Mouse (Mus musculus) cerebellum, adult 2 months (tissue): Measurements from ENCODE around the gene Comp. TPM values are rescaled to one million over a fixed set of nuclear protein-coding genes. Genes with fewer than 3 reads are reported as not detected.

Experiments used
- DNase-seq, 2 experiments: peaks; one replicate each; pipeline ENCODE4 v3.0.0; 2021
- H3K27ac ChIP-seq: fragments of 200-500 bp; 2 replicates; pipeline ENCODE4 v1.5.1; 2012; ENCODE audit warnings: low read length, control low read depth, inconsistent platforms; ENCODE audit not compliant: insufficient read depth
- H3K27me3 ChIP-seq: fragments of 200-500 bp; 2 replicates; pipeline ENCODE4 v1.6.1; 2012; ENCODE audit warnings: inconsistent platforms, mild to moderate bottlenecking, low read length, moderate library complexity; ENCODE audit not compliant: control insufficient read depth, insufficient read depth
- H3K4me1 ChIP-seq: fragments of 200-500 bp; 2 replicates; pipeline ENCODE4 v1.6.1; 2011; ENCODE audit warnings: low read length; ENCODE audit not compliant: control insufficient read depth, insufficient read depth
- H3K4me3 ChIP-seq: fragments of 200-500 bp; replicated peaks from 2 replicates; pipeline ENCODE3; 2011; ENCODE audit warnings: mild to moderate bottlenecking, low read depth, low read length, control low read depth; ENCODE audit not compliant: insufficient read depth
- CTCF ChIP-seq: fragments of 200-500 bp; IDR thresholded peaks from 2 replicates; pipeline ENCODE4 v1.5.1; 2011; ENCODE audit warnings: low read depth, mild to moderate bottlenecking, control low read depth, low read length, moderate library complexity, borderline replicate concordance; ENCODE audit not compliant: insufficient read depth
- POLR2A ChIP-seq: fragments of 200-500 bp; IDR thresholded peaks from 2 replicates; pipeline ENCODE4 v1.6.1; 2011; ENCODE audit warnings: low read length, control low read depth, borderline replicate concordance; ENCODE audit not compliant: insufficient read depth
- WGBS: fragments of 180-500 bp; shearing (Covaris S2); methylation state at CpG from one replicate; pipeline ENCODE4 v1.1.7; 2018; 5-methylcytosine and 5-hydroxymethylcytosine counted together
- polyA plus RNA-seq: library from polyadenylated mRNA; depleted of rRNA; stranded (reverse); fragments of >200 nt; gene quantifications from 2 replicates; pipeline ENCODE4 v1.2.3, GENCODE M21; 2012

Gene Comp
- polyA plus RNA-seq, 1 experiment = 2.2 TPM

DNA sequence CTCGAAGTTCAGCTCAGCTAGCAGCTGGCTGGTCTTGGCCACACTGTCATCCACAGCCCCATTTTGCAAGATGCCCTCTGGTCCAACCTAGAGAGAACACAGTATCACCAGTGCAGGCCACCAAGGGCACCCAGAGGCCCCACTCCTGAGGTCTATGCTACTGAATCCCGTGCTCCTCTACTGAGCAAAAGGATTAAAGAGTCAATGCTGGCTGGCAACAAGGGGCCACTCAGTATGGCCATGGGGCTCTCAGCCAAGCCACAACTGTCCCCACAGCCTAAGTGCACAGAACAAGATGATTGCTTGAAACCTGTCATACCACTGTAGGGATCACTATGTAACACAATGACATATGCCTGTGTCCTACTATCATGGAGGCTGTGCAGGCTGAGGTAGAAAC is 29.1 kb upstream of the Comp start:
- no peak for TF ChIP-seq POLR2A
- TF ChIP-seq CTCF = no peak
- 28% methylated on average over 2 of the region's 2 CpGs for WGBS

DNA sequence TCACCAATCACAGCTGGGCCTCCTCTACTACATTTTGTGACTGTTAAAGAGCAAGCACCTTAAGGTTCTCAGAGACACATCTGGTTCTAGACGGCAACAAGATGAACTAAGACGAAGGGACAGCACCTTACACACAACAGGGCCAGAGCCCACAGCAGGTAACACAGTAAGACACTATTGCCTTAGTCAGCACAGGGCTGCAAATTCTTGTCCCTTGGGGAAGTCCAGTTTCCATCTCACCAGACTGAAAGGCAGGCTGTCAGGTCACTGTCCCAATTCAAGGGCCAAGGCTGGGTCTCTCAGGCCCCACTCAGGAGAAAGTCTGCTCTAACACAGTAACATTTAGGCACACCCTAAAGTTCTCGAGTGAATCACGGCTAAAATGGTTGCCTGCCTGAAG is 25.9 kb upstream of the Comp start:
- Histone ChIP-seq H3K27ac (no peak overlapping the region), H3K4me1 (peaks cover 71% of the 10 kb centered on the region), H3K4me3 (no peak overlapping the region), H3K27me3 (no peaks in the 10 kb centered on the region)
- DNase-seq = no peak
- 32% methylated on average over 4 of the region's 4 CpGs for WGBS
- TF ChIP-seq CTCF = no peak
- TF ChIP-seq POLR2A = no peak

More for the DNA sequence above, 29.1 kb upstream of the Comp start:
- no peaks in the 10 kb centered on the region for H3K27me3 ChIP-seq
- no peak overlapping the region for H3K4me3 ChIP-seq
- no peak overlapping the region for H3K27ac ChIP-seq
- H3K4me1 ChIP-seq = peaks cover 79% of the 10 kb centered on the region
- DNase-seq = no peak

DNA sequence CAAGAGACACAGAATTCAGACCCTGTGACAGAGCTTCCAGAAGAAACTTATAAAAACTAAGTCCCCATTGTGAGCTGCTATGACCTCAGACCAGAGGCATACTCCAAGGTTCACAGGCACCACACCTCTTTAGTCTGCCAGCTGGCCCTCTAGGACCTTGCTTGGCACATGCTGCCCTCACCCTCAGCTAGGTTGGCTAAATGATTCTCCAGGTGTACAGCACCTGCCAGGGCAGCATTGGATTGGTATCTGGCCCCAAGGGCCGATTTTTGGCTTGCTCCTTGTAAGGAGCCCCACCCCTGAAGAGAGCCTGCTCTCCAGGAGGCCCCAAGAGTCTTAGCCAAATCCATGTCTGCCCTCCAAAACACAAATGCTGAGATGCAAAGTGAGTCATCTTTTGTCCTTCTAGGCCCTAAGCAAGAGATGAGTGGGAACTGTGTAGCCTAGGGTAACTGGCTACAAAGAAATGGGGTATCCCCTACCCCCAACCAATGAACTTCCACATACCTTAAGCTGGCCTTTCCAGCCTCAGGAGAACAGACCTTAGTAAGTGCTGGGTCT is 25.4 kb upstream of the Comp start:
- no peaks in the 10 kb centered on the region for H3K27me3 ChIP-seq
- H3K27ac ChIP-seq = peak overlapping the region; percentile 40; the same call in 1 of the 2 replicates
- no peak overlapping the region for H3K4me3 ChIP-seq
- H3K4me1 ChIP-seq = peaks cover 66% of the 10 kb centered on the region
- 6% methylated on average over 1 of the region's 1 CpGs for WGBS
- TF ChIP-seq CTCF (no peak), POLR2A (no peak)
- DNase-seq = peak; percentile 40 to 57

DNA sequence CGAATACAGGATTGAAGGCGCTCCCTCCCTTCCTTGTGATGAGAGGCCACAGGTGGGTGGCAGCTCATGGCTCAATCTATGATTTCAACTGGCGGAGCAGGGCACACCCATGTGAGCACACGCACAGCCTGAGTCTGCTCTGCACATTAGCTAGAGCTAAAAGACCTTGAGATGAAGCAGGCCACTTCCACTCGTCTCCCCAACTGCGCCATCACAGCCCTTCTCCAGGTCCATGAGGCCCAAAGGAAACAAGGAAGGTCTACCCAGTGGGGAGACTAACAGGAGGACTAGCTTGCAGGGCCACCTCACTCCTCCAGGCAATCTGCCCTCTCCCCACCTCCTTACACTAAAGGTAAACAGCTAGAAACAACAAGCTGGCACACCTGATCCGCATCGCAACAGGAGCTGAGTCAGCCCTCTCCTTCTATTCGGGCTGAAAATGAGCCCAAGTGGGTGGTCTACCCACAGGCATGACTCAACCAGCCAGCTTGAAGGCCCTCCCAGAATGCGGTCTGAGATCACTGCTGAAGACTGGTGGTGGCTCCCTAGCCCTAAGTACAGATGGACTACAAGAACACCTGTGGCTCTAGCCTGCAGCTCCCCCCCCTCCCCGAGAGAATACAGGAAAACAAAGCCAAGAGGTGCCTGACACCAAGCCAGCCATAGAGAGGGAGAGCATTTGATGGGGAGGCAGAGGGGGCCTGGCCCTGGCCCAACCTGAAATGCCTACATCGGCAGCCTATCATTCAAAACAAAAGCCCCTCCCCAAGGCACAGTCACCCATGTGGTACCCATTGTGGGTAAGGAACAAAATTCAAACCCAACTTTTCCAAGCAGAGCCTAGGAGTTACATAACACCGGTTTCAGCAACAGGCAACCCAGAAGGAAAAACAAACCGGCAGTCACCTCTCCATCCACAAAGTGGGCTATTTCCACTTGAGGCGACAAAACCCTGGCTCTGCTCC is 22.0 kb upstream of the Comp start:
- WGBS = 9% methylated on average over 15 of the region's 15 CpGs
- Histone ChIP-seq H3K4me1 (peaks cover 48% of the 10 kb centered on the region), H3K27me3 (no peaks in the 10 kb centered on the region), H3K27ac (peak overlapping the region; percentile 60), H3K4me3 (peak overlapping the region; percentile 89)
- TF ChIP-seq CTCF = no peak
- no peak; the same call in 1 of the 2 replicates for TF ChIP-seq POLR2A
- peak; percentile 62 to 74 for DNase-seq

DNA sequence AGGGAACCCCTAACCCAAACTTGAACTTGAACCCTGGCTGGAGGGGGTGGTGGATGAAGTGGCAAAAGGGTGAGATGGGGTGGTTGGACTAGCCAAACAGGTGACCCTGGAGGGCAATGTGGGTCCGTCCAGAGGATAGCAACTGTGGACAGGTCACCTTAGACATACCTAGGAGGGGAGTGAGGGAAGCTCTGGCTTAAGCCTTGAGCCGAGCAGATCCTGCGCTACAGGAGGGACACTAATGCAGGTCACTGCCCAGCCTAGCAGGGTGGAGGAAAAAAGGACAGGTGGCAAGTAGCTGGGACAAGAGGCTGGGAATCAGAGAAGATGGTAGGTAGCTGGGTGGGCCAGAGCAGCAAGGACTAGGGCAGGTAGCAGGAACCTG is 21.4 kb upstream of the Comp start:
- WGBS = 4% methylated on average over 3 of the region's 3 CpGs
- peak overlapping the region; percentile 89 for H3K4me3 ChIP-seq
- DNase-seq = peak in 1 of 2 experiments; percentile 53
- peaks cover 43% of the 10 kb centered on the region for H3K4me1 ChIP-seq
- H3K27me3 ChIP-seq = no peaks in the 10 kb centered on the region
- TF ChIP-seq POLR2A (no peak), CTCF (no peak)
- H3K27ac ChIP-seq = peak overlapping the region; percentile 60

DNA sequence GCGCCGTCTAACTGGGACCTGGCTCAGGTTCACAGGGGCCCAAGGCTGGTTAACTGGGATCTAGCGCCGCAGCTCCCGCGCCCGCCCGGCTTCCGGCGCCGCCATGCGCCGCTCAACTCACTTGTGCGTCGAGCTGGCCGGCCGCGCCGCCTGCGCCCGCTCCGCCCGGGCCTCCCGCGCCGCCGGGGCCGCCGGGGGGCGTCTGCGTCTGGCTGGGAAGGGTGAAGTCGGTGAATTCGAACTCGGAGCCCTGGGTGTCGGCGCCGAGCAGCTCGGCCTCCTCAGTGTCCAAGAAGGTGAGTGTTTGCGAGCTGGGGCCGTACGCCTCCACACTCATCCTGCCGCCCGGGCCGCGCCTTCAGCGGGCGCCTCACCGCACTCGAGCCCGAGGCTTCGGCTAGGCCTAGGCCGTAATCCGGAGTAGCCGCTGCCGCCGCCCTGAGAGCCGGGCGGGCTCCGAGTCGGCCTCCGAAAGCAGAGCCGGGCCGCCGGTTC is 20.7 kb upstream of the Comp start:
- peak overlapping the region; percentile 89 for H3K4me3 ChIP-seq
- H3K27me3 ChIP-seq = no peaks in the 10 kb centered on the region
- no peak for TF ChIP-seq CTCF
- no peak for TF ChIP-seq POLR2A
- under 1% methylated on average over 60 of the region's 64 CpGs for WGBS
- H3K27ac ChIP-seq = peak overlapping the region; percentile 60; the same call in 1 of the 2 replicates
- peaks cover 37% of the 10 kb centered on the region for H3K4me1 ChIP-seq
- no peak for DNase-seq

DNA sequence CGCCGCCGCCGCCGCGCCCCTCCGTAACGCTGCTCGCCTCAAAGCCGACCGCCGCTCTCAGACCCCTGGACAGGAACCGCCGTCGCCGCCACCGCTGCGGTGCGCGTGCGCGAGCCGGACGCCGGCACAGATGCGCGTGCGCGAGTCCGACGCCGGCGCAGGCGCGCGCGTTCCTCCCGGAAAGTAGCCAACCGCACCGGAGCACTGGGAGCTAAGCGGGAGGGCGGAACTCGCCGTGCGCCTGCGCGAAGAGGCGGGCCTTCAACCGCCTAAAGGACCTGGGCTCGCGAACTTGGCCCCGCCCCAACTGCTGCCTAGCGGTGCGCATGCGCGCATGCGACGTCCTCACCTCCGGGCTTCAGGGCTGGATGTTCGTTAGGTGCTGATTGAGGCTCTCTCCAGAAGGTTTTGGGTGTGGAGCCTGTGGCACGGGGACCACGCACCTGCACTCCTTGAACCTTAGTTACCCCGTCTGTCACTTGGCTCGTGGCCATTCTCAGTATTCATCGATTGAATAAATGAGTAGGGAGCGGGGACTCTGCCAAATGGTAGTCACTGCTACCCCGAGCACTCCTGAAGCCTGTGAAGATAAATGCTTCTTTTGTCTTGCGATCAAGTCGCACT is 20.1 kb upstream of the Comp start, which contains the start of gene Upf1:
Gene Upf1, minus strand, starts transcription at position 85 of the 624 bp plus-strand sequence.
- H3K4me1 ChIP-seq = peaks cover 31% of the 10 kb centered on the region
- peak within 1 kb of the TSS; percentile 89 for H3K4me3 ChIP-seq
- WGBS = under 1% methylated on average over 69 of the region's 69 CpGs
- H3K27me3 ChIP-seq = no peaks in the 10 kb centered on the region
- DNase-seq = peak; percentile 100
- peak within 1 kb of the TSS; percentile 89 for H3K27ac ChIP-seq
- TF ChIP-seq POLR2A = peak; percentile 99
- TF ChIP-seq CTCF = no peak
